Mouse (Mus musculus) G1E (cell line): ENCODE data around the gene Plpp3. TPM values are rescaled to one million over a fixed set of nuclear protein-coding genes. Genes with fewer than 3 reads are reported as not detected.

ENCODE experiments used
- ATAC-seq: 2 replicates; pipeline ENCODE4 v1.8.0; 2016; ENCODE audit warnings: mild to moderate bottlenecking; ENCODE audit not compliant: insufficient number of reproducible peaks, poor library complexity, low FRiP score, severe bottlenecking; ENCODE audit errors: extremely low read depth
- DNase-seq: peaks from one replicate; pipeline ENCODE4 v3.0.0; 2012; ENCODE audit warnings: low spot score
- H3K27me3 ChIP-seq: 2 replicates; pipeline ENCODE4 v1.6.1; 2012; ENCODE audit warnings: mild to moderate bottlenecking, low read length, inconsistent platforms; ENCODE audit not compliant: insufficient read depth
- H3K36me3 ChIP-seq: replicated peaks from 2 replicates; pipeline ENCODE3; 2012; ENCODE audit warnings: mild to moderate bottlenecking, inconsistent platforms
- H3K4me1 ChIP-seq: 2 replicates; pipeline ENCODE4 v1.6.1; 2012; ENCODE audit warnings: low read depth, low read length, inconsistent platforms, mixed read lengths; ENCODE audit not compliant: insufficient read depth
- H3K4me3 ChIP-seq: 2 replicates; pipeline ENCODE4 v1.5.1; 2012; ENCODE audit warnings: low read depth, mild to moderate bottlenecking, inconsistent platforms, low read length, moderate library complexity, mixed read lengths
- H3K9me3 ChIP-seq: replicated peaks from 2 replicates; pipeline ENCODE4 v1.6.1; 2012; ENCODE audit warnings: inconsistent platforms
- CTCF ChIP-seq: IDR thresholded peaks from 2 replicates; pipeline ENCODE4 v1.5.1; 2012; ENCODE audit warnings: low read depth, low read length, inconsistent platforms, mixed read lengths
- GATA1 ChIP-seq: IDR thresholded peaks from 2 replicates; pipeline ENCODE4 v1.6.1; 2012; ENCODE audit warnings: borderline replicate concordance, low read length, inconsistent platforms, mixed read lengths
- GATA2 ChIP-seq: IDR thresholded peaks from 2 replicates; pipeline ENCODE4 v1.6.1; 2012; ENCODE audit warnings: low read depth, low read length, inconsistent platforms, borderline replicate concordance
- POLR2AphosphoS5 ChIP-seq: IDR thresholded peaks from 2 replicates; pipeline ENCODE4 v1.6.1; 2012; ENCODE audit warnings: low read depth, low read length, inconsistent platforms; ENCODE audit not compliant: insufficient replicate concordance
- TAL1 ChIP-seq: conservative IDR thresholded peaks from 2 replicates; pipeline ENCODE4 v1.6.1; 2012; ENCODE audit warnings: low read depth, low read length, inconsistent platforms, mixed read lengths
- polyA plus RNA-seq: library from polyadenylated mRNA; stranded (reverse); fragments of >175 nt; gene quantifications from 2 replicates; pipeline ENCODE4 v1.2.3, GENCODE M21; 2012
- total RNA-seq, 2 experiments: library from RNA; stranded (forward) in 1 of 2; stranded (reverse) in 1 of 2; fragments of 200-1000 nt in 1 of 2; fragments of >200 nt in 1 of 2; fragmentation: Nextera tagmentation in 1 of 2; gene quantifications; 2 replicates each; pipeline ENCODE4 v1.2.3; 2014 to 2017

Gene Plpp3
- total and polyA plus RNA-seq, 3 experiments: not detected

GRCm38 (mm10) chr4:105163981-105164411, 6.8 kb downstream of the Plpp3 start:
- Histone ChIP-seq H3K4me3 (no peak overlapping the region), H3K9me3 (peaks cover 58% of the 10 kb centered on the region), H3K4me1 (no peaks in the 10 kb centered on the region), H3K27me3 (no peaks in the 10 kb centered on the region), H3K36me3 (no peaks in the 10 kb centered on the region)
- TF ChIP-seq GATA2 (no peak), POLR2AphosphoS5 (no peak), CTCF (no peak), TAL1 (no peak), GATA1 (no peak)
- DNase-seq: no peak
- ATAC-seq: no peak

- Histone ChIP-seq H3K9me3 (peaks cover 57% of the 10 kb centered on the region), H3K4me3 (no peak overlapping the region), H3K36me3 (no peaks in the 10 kb centered on the region), H3K4me1 (no peaks in the 10 kb centered on the region), H3K27me3 (no peaks in the 10 kb centered on the region)
- no peak for DNase-seq
- no peak for TF ChIP-seq TAL1
- no peak for TF ChIP-seq POLR2AphosphoS5
- TF ChIP-seq CTCF: no peak
- no peak for TF ChIP-seq GATA1
- no peak for TF ChIP-seq GATA2
- ATAC-seq: no peak
Measured at GRCm38 (mm10) chr4:105164952-105165351, 7.8 kb downstream of the Plpp3 start.

GRCm38 (mm10) chr4:105169093-105169571, 12.0 kb downstream of the Plpp3 start:
- H3K4me1 ChIP-seq: no peaks in the 10 kb centered on the region
- no peak for DNase-seq

GRCm38 (mm10) chr4:105169826-105170810, 13.0 kb downstream of the Plpp3 start:
- ATAC-seq: no peak

More at GRCm38 (mm10) chr4:105169093-105169571, 12.0 kb downstream of the Plpp3 start:
- ATAC-seq: no peak
- no peaks in the 10 kb centered on the region for H3K27me3 ChIP-seq
- TF ChIP-seq CTCF (no peak), TAL1 (no peak), GATA2 (no peak), POLR2AphosphoS5 (no peak), GATA1 (no peak)
- peaks cover 47% of the 10 kb centered on the region for H3K9me3 ChIP-seq
- no peaks in the 10 kb centered on the region for H3K36me3 ChIP-seq
- no peak overlapping the region for H3K4me3 ChIP-seq

DNA sequence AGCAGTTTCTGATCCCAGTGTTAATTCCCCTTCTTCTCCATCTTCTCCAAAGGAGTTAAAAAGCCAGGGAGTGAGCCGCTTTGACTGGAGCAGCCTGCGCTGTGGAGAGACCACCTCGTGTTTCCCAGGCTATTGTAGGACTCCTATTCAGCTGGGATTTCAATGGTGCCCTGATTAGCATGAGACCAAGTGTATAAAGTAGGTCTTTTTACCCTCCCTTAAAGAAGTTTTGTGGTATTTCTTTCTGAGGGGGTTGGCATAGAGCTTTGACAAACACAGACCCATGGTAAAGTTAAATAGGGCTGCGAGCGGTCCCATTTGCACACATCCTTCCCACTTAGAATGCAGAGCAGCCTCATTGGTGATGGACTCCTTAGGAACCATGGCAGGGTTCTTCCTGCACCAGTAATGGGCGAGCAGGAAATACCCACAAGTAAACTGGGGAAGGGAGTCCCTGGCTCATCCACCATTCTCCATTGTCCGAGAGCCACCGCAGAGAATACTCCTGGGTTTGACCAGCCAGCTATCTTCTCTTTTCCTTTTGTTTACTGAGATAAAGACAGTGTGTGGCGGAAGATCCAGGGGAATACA, 13.8 kb downstream of the Plpp3 start:
- H3K36me3 ChIP-seq: no peaks in the 10 kb centered on the region
- no peak for DNase-seq
- H3K27me3 ChIP-seq: no peaks in the 10 kb centered on the region
- H3K9me3 ChIP-seq: peaks cover 55% of the 10 kb centered on the region
- H3K4me3 ChIP-seq: no peak overlapping the region
- TF ChIP-seq GATA2 (no peak), TAL1 (no peak), POLR2AphosphoS5 (no peak), GATA1 (no peak), CTCF (no peak)
- no peak for ATAC-seq
- H3K4me1 ChIP-seq: no peaks in the 10 kb centered on the region

More at GRCm38 (mm10) chr4:105169826-105170810, 13.0 kb downstream of the Plpp3 start:
- Histone ChIP-seq H3K27me3 (no peaks in the 10 kb centered on the region), H3K9me3 (peaks cover 52% of the 10 kb centered on the region), H3K4me3 (no peak overlapping the region), H3K36me3 (no peaks in the 10 kb centered on the region), H3K4me1 (no peaks in the 10 kb centered on the region)
- TF ChIP-seq GATA2: no peak
- no peak for TF ChIP-seq POLR2AphosphoS5
- TF ChIP-seq TAL1: no peak
- no peak for TF ChIP-seq GATA1
- TF ChIP-seq CTCF: no peak
- no peak for DNase-seq

GRCm38 (mm10) chr4:105171432-105171831, 14.3 kb downstream of the Plpp3 start:
- no peaks in the 10 kb centered on the region for H3K27me3 ChIP-seq
- no peak for TF ChIP-seq GATA2
- no peaks in the 10 kb centered on the region for H3K4me1 ChIP-seq
- no peak for DNase-seq
- H3K4me3 ChIP-seq: no peak overlapping the region
- no peaks in the 10 kb centered on the region for H3K36me3 ChIP-seq
- peaks cover 61% of the 10 kb centered on the region for H3K9me3 ChIP-seq
- no peak for ATAC-seq
